Mouse (Mus musculus) hindbrain, embryonic 15.5 days (tissue): ENCODE measurements around the gene Gm14214. TPM values are rescaled to one million over a fixed set of nuclear protein-coding genes. Genes with fewer than 3 reads are reported as not detected.

Source experiments
- polyA plus RNA-seq: library from polyadenylated mRNA; unstranded; fragments of >200 nt; fragmentation: Nextera tagmentation; extraction: Ambion mirVana; gene quantifications from 2 replicates; pipeline ENCODE4 v1.2.1, GENCODE M21; 2015

Gene Gm14214
- polyA plus RNA-seq, 1 experiment from 2014 or later, result not detected

Other genes starting within 250 kb of the Gm14214 start
- 1.7 and 2.7 TPM in 2 replicates for gene 1700003F12Rik, start 222.9 kb downstream of the Gm14214 start, polyA plus RNA-seq
- 0.52 and 0.76 TPM in 2 replicates for gene Actl10, start 218.3 kb downstream of the Gm14214 start, polyA plus RNA-seq
- gene Necab3, start 211.1 kb downstream of the Gm14214 start, polyA plus RNA-seq, result 20.3 and 21.4 TPM in 2 replicates
- 8.4 and 8.6 TPM in 2 replicates for gene E2f1, start 200.1 kb downstream of the Gm14214 start, polyA plus RNA-seq
- gene Pxmp4, start 166.3 kb downstream of the Gm14214 start, polyA plus RNA-seq, result 16.9 and 18.6 TPM in 2 replicates
- gene Zfp341, start 156.7 kb downstream of the Gm14214 start, polyA plus RNA-seq, result 2.0 and 2.7 TPM in 2 replicates
- 0.76 and 0.79 TPM in 2 replicates for gene 4930519P11Rik, start 156.6 kb downstream of the Gm14214 start, polyA plus RNA-seq
- gene Chmp4b, start 118.3 kb downstream of the Gm14214 start, polyA plus RNA-seq, result 26.4 and 32.0 TPM in 2 replicates
- gene Raly, start 21.1 kb upstream of the Gm14214 start, polyA plus RNA-seq, result 26.9 and 29.4 TPM in 2 replicates
- 0.99 and 1.2 TPM in 2 replicates for gene a, start 21.4 kb upstream of the Gm14214 start, polyA plus RNA-seq
- 65.8 and 72.9 TPM in 2 replicates for gene Eif2s2, start 122.9 kb upstream of the Gm14214 start, polyA plus RNA-seq
- gene Gm14226, start 248.2 kb upstream of the Gm14214 start, polyA plus RNA-seq, result 0.18 and 0.23 TPM in 2 replicates